Mouse (Mus musculus) lung, postnatal 4 days (tissue): Measurements from ENCODE around the gene Cirbp.
"Not testable (repeated sequence)": the region's sequence is repeated elsewhere in the genome, so short reads cannot be mapped to it uniquely, and the experiment has no call there.

Experiments used
- DNase-seq, 2 experiments: peaks; one replicate each; pipeline ENCODE4 v3.0.0; 2021

Cirbp gene

GRCm38 (mm10) chr10:80164161-80164997 is 1.4 kb upstream of the Cirbp start:
- DNase-seq, result peak in 1 of 2 experiments; percentile 35

DNA sequence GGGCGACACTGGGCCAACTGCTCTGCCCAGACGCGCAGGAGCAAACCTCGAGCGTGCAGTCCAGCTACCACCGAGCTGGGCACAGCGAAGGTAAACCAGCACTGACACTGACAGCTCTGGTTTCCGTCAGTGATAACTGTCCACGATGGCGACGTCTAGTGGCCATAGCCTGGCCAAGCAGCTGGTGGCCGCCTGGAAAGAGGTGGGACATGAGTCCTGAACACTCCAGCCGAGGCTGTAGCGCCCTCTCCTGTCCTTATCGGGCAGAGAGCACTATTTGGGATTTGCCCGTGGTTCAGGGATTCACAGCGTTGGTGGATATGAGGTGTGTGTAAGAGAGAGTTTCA is 814 bp upstream of the Cirbp start:
- peak; percentile 96 to 98 for DNase-seq

DNA sequence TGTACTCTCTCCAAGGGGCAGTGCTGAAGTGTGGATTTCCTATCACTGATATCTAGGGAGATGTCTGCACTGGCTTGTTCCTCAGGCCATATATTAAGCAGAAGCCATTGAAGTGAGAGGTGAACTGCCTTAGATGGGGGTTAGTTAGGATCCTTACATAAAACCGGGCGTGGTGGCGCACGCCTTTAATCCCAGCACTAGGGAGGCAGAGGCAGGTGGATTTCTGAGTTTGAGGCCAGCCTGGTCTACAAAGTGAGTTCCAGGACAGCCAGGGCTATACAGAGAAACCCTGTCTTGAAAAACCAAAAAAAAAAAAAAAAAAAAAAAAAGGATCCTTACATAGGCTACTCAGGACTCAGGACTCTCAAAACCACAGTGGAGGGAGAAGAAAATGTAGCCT is 351 bp downstream of the Cirbp start:
- not testable (repeated sequence) for DNase-seq

GRCm38 (mm10) chr10:80167460-80168037 is 1.8 kb downstream of the Cirbp start:
- DNase-seq, result peak; percentile 98 to 99

DNA sequence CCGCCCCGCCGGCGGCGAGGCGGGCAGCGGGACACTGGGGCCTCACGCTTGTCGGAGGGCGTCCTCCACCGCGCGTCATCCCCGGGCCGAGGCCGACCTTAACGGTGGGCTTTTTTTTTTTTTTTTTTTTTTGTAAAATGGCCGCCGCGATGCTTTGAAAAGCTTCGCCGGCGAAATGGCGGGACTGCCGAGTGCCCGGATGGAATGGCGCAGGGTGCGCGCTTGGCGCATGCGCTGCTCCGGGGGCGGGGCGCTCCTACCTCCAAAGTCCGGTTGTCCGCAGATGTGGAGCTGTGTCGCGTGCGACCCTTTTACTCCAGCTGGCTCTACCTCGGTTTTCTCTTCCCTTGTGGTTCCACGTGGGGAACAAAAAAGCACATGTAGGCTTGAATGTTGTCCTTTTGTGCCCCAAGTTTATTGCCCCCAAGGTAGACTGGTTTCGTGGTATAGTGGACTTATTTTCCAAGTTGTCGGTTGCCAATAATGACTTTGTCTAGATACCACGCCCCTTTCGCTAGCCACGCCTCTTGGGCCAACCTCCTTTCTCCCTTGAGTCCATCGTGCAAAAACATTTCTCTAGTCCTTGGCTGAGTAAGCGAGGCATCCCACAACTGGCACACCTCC is 2.4 kb downstream of the Cirbp start:
- DNase-seq, result peak; percentile 96 to 97

GRCm38 (mm10) chr10:80169070-80169469 is 3.3 kb downstream of the Cirbp start:
- no peak for DNase-seq

DNA sequence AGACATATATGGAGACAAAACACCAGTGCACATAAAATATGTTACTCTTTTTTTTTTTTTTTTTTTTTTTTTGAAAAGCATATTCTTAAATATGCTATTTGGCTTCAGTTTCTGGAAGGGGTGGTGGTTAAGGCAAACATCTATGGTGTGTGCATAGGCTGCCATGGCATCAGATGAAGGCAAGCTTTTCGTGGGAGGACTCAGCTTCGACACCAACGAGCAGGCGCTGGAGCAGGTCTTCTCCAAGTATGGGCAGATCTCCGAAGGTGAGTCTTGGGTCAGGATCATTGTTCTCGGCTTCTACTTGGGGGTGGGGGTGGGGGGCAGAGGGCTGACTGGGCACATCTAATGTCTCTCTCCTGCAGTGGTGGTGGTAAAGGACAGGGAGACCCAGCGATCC is 3.9 kb downstream of the Cirbp start:
- DNase-seq, result no peak

- no peak for DNase-seq
These were observed 4.3 kb downstream of the Cirbp start for GRCm38 (mm10) chr10:80170052-80170451.

DNA sequence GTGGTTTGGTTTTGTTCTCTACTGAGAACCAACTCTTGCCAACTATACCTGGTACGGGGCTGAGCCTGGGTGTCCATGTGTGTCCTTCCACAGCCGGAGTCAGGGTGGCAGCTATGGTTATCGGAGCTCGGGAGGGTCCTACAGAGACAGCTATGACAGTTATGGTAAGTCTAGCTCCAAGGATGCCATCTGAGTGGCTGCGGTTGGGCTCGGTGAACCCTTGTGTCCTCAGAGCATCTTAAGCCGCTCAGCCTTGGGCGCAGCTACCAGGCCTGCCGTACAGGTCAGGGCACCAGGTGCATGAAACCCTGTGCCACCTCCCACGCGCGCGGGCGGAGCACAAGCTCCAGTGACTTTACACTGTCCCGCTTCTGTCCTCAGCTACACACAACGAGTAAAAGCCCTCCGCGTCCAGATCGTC is 4.8 kb downstream of the Cirbp start:
- DNase-seq, result peak in 1 of 2 experiments; percentile 43

DNA sequence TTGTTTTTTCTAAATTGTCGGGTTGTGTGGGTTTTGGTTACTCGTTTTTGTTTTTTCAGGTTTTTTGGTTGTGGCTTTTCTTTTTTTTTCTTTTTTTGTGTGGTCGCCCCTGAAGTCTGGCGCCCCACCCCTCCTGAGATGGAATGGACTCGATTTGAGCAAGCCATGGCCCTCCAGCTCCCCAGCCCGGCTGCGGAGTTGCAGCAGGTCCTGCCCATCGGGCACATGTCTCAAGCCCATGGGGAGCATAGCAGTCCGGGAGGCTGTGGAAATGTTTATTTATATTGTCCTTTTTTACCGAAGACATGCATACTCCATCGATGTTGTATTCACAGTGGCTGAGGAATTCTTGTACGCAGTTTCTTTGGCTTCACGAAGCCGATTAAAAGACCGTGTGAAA is 5.5 kb downstream of the Cirbp start:
- peak in 1 of 2 experiments; percentile 26 for DNase-seq

DNA sequence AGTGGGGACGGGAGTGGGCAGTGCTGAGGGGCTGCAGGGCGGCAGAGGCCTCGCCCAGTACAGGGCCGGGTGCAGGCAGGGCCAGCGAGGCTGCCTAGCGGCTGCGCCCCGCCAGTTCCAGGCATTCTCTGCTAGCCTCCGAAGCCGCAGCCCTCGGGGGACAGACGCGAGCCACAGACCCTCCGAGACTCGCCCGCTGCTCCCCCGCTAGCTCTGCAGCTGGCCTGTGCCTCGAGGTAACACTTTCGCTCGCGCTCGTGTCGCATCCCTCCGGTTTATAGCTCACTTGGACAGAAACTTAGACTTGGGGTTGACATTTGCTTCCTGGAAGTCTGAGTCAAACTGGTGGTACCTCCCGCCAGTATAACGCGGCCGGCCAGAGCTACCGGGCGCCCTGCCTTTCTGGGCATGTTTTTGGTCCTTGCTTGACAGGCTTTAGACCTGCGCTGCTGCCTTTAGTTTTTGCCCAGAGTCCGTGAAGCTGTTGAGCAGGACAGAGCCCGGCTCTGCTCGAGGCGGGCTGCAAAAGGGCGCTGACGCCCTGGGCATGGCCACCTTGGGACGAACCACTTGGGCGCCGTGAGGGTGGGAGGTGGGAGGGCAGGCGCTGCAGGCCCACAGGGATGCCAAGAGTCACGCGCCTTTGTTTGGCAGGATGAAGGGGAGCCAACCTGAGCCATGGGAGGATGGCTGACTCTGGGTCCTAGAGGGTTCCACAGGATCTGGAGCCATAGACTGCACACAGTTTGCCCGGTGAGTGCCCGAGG is 6.2 kb downstream of the Cirbp start:
- DNase-seq, result peak in 1 of 2 experiments; percentile 42

GRCm38 (mm10) chr10:80172527-80173292 is 6.9 kb downstream of the Cirbp start, which contains the start of gene 1600002K03Rik:
1600002K03Rik (plus strand) TSS chr10:80172944.
- DNase-seq, result peak; percentile 91 to 92

GRCm38 (mm10) chr10:80173358-80173757 is 7.6 kb downstream of the Cirbp start:
- DNase-seq, result no peak

GRCm38 (mm10) chr10:80173955-80174640 is 8.3 kb downstream of the Cirbp start:
- DNase-seq, result peak in 1 of 2 experiments; percentile 25

- DNase-seq, result peak; percentile 51 to 52
These were observed 8.9 kb downstream of the Cirbp start for GRCm38 (mm10) chr10:80174705-80175104.

- peak; percentile 28 to 51 for DNase-seq
These were observed 9.9 kb downstream of the Cirbp start for GRCm38 (mm10) chr10:80175536-80176269.

- peak in 1 of 2 experiments; percentile 21 for DNase-seq
These were observed 10.6 kb downstream of the Cirbp start for GRCm38 (mm10) chr10:80176270-80176834.

GRCm38 (mm10) chr10:80177441-80178279 is 11.9 kb downstream of the Cirbp start:
- peak in 1 of 2 experiments; percentile 23 for DNase-seq
